Mouse (Mus musculus) C2C12 (cell line): ENCODE measurements around the gene Usp50. TPM values are rescaled to one million over a fixed set of nuclear protein-coding genes. Genes with fewer than 3 reads are reported as not detected.

Experiments
- H3K27me3 ChIP-seq: one replicate; pipeline ENCODE4 v1.6.1; 2011; ENCODE audit not compliant: control insufficient read depth, insufficient read depth, insufficient read length
- H3K36me3 ChIP-seq: one replicate; pipeline ENCODE4 v1.6.1; 2011; ENCODE audit not compliant: control insufficient read depth, insufficient read depth
- H3K4me3 ChIP-seq: one replicate; pipeline ENCODE4 v1.5.1; 2011; ENCODE audit warnings: mild to moderate bottlenecking, control low read depth; ENCODE audit not compliant: poor library complexity, insufficient read depth, severe bottlenecking
- H3K79me2 ChIP-seq: one replicate; pipeline ENCODE4 v1.6.1; 2011; ENCODE audit not compliant: control insufficient read depth, insufficient read depth
- H3K79me3 ChIP-seq: one replicate; pipeline ENCODE4 v1.6.1; 2011; ENCODE audit warnings: low read depth, control low read depth
- H3ac ChIP-seq: one replicate; pipeline ENCODE3; 2011; ENCODE audit warnings: low read depth; ENCODE audit not compliant: control insufficient read depth, insufficient read length
- CEBPB ChIP-seq: IDR thresholded peaks from one replicate; pipeline ENCODE4 v1.6.1; 2011; ENCODE audit warnings: low read depth, mild to moderate bottlenecking, control low read depth, moderate library complexity
- CTCF ChIP-seq: IDR thresholded peaks from one replicate; pipeline ENCODE4 v1.5.1; 2011; ENCODE audit not compliant: control insufficient read depth, insufficient read depth, insufficient read length
- FOSL1 ChIP-seq: IDR thresholded peaks from one replicate; pipeline ENCODE4 v1.8.0; 2011; ENCODE audit warnings: mild to moderate bottlenecking, low read length; ENCODE audit not compliant: poor library complexity, insufficient read depth, severe bottlenecking
- MAX ChIP-seq: IDR thresholded peaks from one replicate; pipeline ENCODE4 v1.6.1; 2011; ENCODE audit warnings: mild to moderate bottlenecking, control low read depth
- MYOD1 ChIP-seq: IDR thresholded peaks from one replicate; pipeline ENCODE4 v1.6.1; 2011; ENCODE audit warnings: low read depth; ENCODE audit not compliant: control insufficient read depth, insufficient read length
- MYOG ChIP-seq: IDR thresholded peaks from one replicate; pipeline ENCODE4 v1.6.1; 2011; ENCODE audit not compliant: control insufficient read depth, insufficient read length; ENCODE audit errors: extremely low read depth
- USF1 ChIP-seq: IDR thresholded peaks from one replicate; pipeline ENCODE4 v1.6.1; 2011; ENCODE audit warnings: low read depth, mild to moderate bottlenecking, control low read depth, moderate library complexity
- polyA plus RNA-seq: library from polyadenylated mRNA; unstranded; fragments of >200 nt; fragmentation: generic; extraction: Trizol; gene quantifications from one replicate; pipeline ENCODE4 v1.2.1, GENCODE M21; 2012; ENCODE audit warnings: missing spikeins

Gene Usp50
- polyA plus RNA-seq, 1 experiment, result 0.78 TPM

DNA sequence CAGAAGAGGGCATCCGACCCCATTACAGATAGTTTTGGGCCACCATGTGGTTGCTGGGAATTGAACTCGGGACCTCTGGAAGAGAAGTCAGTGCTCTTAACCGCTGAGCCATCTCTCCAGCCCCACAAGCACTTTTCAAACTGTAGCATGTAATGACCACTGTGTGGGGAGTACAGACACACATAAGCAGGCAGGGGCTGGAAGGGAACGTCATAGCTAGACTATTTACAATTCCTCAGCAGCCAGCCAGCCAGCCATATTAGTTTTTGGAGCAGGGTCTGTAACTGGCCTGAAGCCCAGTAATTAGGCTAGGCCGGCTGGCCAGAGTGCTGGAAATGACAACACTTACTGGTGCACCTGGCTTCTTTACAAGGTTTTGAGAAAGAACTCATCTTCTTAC is 15.2 kb upstream of the Usp50 start:
- no peak overlapping the region for H3ac ChIP-seq
- TF ChIP-seq CTCF (no peak), MAX (no peak), FOSL1 (no peak), MYOD1 (no peak), MYOG (no peak), CEBPB (no peak), USF1 (no peak)

DNA sequence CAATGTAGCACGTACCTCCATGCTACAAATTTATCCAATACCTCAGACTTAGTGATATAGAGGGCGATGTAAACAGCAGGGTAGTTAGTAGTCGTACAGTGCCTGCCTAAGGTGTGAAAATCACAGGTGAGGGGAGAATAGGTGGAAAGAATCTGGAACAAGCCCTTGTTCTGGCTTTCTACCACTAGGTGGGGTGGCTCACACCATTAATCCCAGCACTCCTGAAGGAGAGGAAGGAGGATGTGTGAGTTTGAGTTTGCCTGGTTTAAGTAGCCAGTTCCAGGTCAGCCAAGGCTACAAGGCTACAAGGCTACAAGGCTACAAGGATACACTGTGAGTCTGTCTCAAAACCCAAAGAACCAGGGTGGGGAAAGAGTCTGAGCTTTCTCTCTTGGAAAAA is 12.4 kb upstream of the Usp50 start:
- Histone ChIP-seq H3K79me2 (no peaks in the 10 kb centered on the region), H3K4me3 (no peak overlapping the region), H3K27me3 (no peaks in the 10 kb centered on the region), H3K79me3 (no peaks in the 10 kb centered on the region), H3ac (no peak overlapping the region), H3K36me3 (peaks cover 84% of the 10 kb centered on the region)
- TF ChIP-seq FOSL1 (no peak), MYOD1 (no peak), USF1 (no peak), MYOG (no peak), MAX (no peak), CTCF (no peak), CEBPB (no peak)

More for the DNA sequence above, 15.2 kb upstream of the Usp50 start:
- H3K36me3 ChIP-seq, result peaks cover 83% of the 10 kb centered on the region
- no peak overlapping the region for H3K4me3 ChIP-seq
- no peaks in the 10 kb centered on the region for H3K27me3 ChIP-seq
- no peaks in the 10 kb centered on the region for H3K79me2 ChIP-seq
- H3K79me3 ChIP-seq, result no peaks in the 10 kb centered on the region

DNA sequence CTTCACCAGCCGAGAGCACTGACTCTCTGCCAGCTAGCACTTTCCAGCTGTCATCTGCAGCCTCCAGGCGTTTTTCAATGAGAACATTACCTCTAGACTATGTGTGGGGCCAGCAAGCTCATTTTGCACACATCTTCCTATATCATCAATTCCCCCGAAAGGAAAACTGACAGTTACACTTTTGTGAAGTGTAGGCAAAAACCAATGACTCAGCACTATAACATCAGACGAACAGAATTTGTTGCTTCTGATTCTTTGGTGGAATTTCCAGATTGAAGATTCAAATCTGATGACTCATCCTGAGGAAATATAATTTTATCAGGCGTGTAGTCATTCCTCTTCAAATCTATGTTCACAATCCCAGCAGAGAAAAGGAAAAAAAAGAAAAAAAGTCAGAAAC is 9.3 kb upstream of the Usp50 start:
- Histone ChIP-seq H3K36me3 (peaks cover 76% of the 10 kb centered on the region), H3K4me3 (no peak overlapping the region), H3K27me3 (no peaks in the 10 kb centered on the region), H3K79me3 (no peaks in the 10 kb centered on the region), H3ac (no peak overlapping the region), H3K79me2 (no peaks in the 10 kb centered on the region)
- no peak for TF ChIP-seq CEBPB
- no peak for TF ChIP-seq MYOD1

DNA sequence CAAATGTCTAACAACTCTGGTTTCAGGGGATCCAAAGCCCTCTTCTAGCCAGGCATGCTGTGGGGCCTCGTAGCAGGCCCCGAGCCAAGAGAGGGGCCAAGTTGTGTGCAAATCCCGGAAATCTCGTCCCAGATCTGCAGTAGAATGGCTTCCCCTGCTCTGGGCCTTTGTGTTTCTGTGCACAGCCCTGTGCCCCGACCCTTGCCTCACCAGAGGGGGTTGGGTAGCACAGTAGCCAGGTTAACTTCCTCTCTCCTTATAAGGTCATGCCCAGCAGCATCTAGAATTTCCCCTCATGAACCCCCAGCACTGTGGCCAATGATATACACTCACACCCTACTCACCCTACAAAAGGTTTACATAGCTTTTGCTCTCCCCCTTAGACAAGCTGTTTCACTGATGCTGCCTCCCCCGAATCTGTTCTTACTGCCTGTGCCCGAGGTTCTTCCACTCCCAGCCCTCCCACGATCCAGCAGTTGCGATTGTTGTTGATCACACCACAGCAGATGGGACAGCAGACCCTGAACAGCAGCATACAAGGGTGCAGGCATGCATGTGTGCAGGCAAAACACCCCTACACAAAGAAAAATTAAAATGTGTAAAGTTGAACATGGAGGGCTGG is 4.6 kb upstream of the Usp50 start:
- Histone ChIP-seq H3K36me3 (peaks cover 31% of the 10 kb centered on the region), H3K27me3 (no peaks in the 10 kb centered on the region), H3K4me3 (no peak overlapping the region), H3K79me3 (no peaks in the 10 kb centered on the region), H3K79me2 (no peaks in the 10 kb centered on the region), H3ac (no peak overlapping the region)
- TF ChIP-seq CEBPB, result no peak
- no peak for TF ChIP-seq MYOG
- no peak for TF ChIP-seq FOSL1
- no peak for TF ChIP-seq CTCF
- TF ChIP-seq MAX, result no peak
- TF ChIP-seq USF1, result no peak
- no peak for TF ChIP-seq MYOD1

DNA sequence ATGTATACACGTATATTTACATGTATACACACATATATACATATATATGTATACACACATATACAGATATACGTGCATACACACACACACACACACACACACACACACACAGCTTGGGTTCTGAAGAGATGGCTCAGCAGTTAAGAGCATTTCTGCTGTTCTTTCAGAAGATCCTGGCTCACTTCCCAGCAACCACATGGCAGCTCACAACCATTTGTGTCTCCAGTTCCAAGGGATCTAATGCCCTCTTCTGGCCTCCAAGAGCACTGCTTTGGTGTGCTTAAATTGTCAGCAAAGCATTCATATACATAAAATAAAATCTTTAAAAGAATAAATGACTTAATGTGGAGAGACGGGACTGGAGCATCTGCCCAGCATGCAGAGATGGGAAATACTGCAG is 837 bp downstream of the Usp50 start:
- Histone ChIP-seq H3K79me3 (no peaks in the 10 kb centered on the region), H3K4me3 (no peak overlapping the region), H3ac (no peak overlapping the region), H3K27me3 (peaks cover 3% of the 10 kb centered on the region), H3K79me2 (no peaks in the 10 kb centered on the region), H3K36me3 (no peaks in the 10 kb centered on the region)
- TF ChIP-seq MYOG (no peak), MAX (peak; percentile 62)

DNA sequence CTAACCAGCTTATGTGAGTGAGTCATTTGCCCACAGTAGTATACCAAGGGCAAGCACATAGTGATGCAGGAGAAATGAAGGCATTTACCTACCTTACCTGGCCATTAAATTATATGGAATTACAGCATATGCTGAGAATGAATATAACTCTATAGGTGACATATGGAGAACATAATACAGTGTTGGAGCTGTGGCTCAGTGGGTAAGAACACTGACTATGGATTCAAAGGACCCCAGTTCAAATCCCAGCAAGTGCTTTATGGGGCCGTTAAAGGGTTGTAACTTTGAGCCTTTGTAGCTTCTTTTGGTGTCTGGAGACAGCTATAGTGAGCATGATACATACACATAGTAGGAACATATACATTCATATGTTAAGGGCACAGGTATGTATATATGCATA is 1.8 kb downstream of the Usp50 start:
- no peaks in the 10 kb centered on the region for H3K79me2 ChIP-seq
- no peaks in the 10 kb centered on the region for H3K79me3 ChIP-seq
- no peak overlapping the region for H3K4me3 ChIP-seq
- peaks cover 3% of the 10 kb centered on the region for H3K27me3 ChIP-seq
- no peak overlapping the region for H3ac ChIP-seq
- TF ChIP-seq MAX, result no peak
- TF ChIP-seq MYOD1, result no peak
- TF ChIP-seq MYOG, result no peak
- TF ChIP-seq CEBPB, result no peak
- no peaks in the 10 kb centered on the region for H3K36me3 ChIP-seq
